Mouse (Mus musculus) left cerebral cortex, postnatal 14 days (tissue): ENCODE results near the gene Ankrd54. TPM values are rescaled to one million over a fixed set of nuclear protein-coding genes. Genes with fewer than 3 reads are reported as not detected.
"Not testable (repeated sequence)": the region's sequence is repeated elsewhere in the genome, so short reads cannot be mapped to it uniquely, and the experiment has no call there.

Experiments used
- DNase-seq, 2 experiments: peaks; one replicate each; pipeline ENCODE4 v3.0.0; 2021 to 2022; ENCODE audit warnings: low spot score in 2 of 2, mixed read lengths in 1 of 2
- intact Hi-C: fragments of 180-260 bp; cut with DNase I; formaldehyde crosslinking; loops from one replicate; pipeline ENCODE4 v1.15.1; 2025
- total RNA-seq, 2 experiments: library from RNA; stranded (reverse); gene quantifications; 2 replicates each; pipeline ENCODE4 v1.2.3; 2021

Gene Ankrd54
- total RNA-seq, 2 experiments from 2014 or later = 17.3 to 18.6 TPM

GRCm38 (mm10) chr15:79027291-79028205 lies 35.1 kb downstream of the Ankrd54 start:
- intact Hi-C loops = no loop called here
- no peak for DNase-seq

DNA sequence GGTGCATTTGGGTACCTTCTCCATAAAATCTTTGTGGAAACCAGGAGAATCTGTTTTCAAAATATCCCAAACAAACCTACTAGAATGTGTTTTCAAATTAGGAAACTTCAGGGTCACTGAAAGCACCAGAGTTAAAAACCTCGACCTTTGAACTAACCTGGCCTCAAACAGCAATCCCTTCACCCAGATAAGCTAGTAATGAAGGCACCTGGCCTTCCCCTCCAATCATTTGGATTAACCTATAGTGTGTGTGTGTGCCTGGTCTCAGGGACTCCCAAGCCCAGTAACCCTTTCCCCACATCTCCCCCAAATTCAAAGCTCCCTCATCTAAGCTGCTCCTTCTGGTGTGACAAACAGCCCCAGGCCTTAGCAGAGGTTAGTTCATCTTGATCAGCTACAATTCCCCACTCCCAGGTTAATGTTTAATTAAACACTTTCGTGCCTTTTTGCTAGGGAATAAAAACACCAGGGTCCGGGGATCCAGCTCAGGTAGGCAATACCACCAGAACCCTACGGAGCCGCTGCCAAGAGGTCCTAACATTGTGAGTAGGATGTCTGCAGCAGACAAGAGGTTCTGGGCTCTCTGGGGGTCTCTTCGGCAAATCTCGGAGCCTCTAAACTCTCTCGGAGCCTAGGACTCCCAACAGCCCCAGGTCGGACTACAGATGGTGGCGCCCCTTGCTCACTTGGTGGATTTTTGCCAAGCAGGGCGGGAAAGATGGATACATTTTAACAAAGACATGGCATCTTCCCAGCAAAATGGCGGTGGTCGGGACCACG lies 36.0 kb downstream of the Ankrd54 start:
- intact Hi-C loops = no loop called here
- DNase-seq = no peak

DNA sequence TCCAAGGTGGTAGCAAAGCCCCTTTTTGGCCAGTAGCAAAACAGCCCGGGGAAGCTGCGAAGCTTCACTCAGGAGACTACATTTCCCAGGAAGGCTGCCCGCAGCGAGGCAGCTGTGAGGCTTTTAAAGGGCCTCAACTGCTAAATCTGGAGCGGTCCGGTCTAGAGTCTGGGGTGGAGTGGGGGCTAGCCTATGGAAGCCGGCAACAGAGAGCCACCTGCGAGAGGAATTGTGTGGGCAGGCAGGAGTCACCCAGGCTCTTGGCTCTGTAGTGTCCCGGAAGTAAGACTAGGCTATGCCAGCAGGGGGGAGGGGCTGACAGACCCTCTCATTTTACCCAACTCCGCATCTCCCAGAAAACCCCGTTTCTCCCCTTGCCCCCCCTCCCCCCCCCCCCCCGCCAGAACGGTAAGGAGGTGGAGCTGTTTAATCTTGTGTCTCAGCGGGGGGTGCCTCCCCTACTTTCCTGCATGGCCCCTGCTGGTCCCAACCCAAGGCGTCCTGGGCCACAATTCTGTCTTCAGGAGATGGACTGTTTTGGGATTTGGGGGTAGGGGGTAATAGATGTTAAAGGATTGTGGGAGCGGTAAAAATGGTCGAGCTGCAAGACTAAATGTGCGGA lies 36.9 kb downstream of the Ankrd54 start:
- intact Hi-C loops = no loop called here
- DNase-seq = peak in 1 of 2 experiments; percentile 35

DNA sequence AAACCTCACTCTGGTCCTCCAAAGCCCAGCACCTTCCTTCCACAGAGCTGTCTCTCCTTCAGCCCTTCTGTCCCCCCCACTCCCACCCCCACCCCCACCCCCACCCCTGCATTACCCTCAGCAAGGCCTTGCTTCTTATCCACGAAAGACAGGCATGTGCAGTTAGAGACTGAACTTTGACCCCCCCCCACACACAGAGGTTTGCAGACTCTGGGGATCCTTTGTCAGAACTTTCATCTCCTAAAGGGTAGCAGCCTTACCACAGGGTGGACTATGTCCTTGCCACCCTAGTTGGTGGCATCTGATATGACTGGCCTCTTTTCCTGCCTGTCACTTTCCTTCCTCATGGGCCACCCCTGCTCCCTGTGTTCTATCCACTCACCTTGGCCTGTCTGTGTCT lies 39.3 kb downstream of the Ankrd54 start:
- intact Hi-C loops = no loop called here
- DNase-seq = no peak

DNA sequence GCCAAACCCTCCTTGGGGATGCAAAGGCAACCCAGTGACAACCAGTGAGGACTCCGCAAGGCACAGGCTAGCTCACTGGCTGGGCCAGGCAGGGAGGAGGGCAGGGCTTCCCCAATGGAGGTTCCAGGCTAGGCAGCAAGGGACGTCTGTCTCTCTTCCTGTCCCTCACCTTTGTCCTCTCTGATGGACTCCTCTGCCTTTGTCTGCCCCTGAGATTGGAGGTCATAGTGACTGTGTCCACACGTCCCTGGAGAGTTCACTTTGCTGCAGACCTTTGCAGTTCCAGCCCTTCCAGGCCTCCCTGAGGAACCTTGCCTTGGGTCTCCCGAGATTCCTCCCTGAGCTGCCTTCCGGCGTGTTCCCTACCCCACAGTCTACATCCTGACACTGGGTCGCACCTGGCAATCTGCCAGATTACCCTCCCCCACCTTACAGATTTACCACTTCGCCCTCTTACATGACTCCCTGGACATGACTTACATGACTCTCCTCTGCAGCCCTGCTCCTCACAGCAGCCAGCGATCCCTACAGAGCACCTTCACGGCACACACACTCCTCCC lies 39.9 kb downstream of the Ankrd54 start:
- no peak for DNase-seq
- intact Hi-C loops = no loop called here

DNA sequence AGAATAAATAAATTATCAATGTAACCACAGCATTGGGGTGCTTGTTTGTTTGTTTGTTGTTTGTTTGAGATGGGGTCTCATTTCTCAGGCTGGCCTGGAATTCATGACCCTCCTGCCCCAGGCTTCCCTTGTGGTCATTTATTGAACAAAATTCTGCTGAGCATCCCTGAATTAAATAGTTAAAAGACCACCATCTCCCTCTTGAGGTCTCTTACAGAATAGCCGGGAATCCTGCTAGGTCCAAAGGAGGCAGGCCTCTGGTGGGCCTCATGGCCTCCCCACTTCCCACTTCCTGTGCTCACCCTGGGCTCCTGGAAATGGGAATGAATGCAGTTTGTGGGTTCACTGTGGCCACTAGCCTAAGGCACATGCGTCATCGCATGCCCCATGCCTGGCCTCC lies 43.8 kb downstream of the Ankrd54 start:
- DNase-seq = no peak
- intact Hi-C loops = no loop called here

- no peak for DNase-seq
- intact Hi-C loops = no loop called here
Observed at GRCm38 (mm10) chr15:79018191-79018590, 44.5 kb downstream of the Ankrd54 start.

DNA sequence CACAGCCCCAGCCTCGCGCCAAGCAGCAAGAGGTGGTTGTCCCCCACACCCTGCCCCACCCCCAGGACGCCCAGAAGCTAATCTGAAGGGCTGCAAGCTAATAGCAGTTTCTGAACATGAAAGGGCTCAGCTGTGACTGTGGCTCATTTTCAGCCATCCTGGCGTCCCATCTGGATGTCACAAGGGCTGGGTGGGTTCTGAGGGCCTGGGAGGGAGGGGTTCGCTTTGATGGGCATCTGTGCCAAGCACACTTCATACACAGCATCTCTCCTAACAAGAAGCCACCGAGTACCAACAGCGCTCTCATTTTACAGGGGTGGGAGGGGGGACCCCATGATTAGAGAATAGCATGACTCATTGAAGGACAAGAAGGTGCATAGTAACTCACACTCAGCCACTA lies 49.3 kb downstream of the Ankrd54 start:
- intact Hi-C loops = no loop called here
- DNase-seq = no peak

GRCm38 (mm10) chr15:79011550-79011949 lies 51.1 kb downstream of the Ankrd54 start:
- DNase-seq = no peak
- intact Hi-C loops = no loop called here

GRCm38 (mm10) chr15:79009734-79010133 lies 53.0 kb downstream of the Ankrd54 start:
- intact Hi-C loops = no loop called here
- no peak for DNase-seq

DNA sequence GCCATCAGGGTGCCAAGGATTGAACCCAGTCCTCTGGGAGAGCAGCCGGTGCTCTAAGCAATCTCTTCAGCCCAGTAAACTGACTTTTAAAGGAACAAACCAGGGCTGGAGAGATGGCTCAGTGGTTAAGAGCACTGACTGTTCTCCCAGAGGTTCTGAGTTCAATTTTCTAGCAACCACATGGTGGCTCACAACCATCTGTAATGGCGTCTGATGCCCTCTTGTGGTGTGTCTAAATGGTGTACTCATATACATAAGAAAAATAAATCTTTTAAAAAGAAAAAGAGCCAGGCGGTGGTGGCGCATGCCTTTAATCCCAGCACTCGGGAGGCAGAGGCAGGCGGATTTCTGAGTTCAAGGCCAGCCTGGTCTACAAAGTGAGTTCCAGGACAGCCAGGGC lies 54.9 kb downstream of the Ankrd54 start:
- intact Hi-C loops = not testable (repeated sequence)

GRCm38 (mm10) chr15:79007059-79007458 lies 55.6 kb downstream of the Ankrd54 start:
- DNase-seq = no peak
- intact Hi-C loops = no loop called here

More for the DNA sequence above, 54.9 kb downstream of the Ankrd54 start:
- DNase-seq = not testable (repeated sequence)

- peak; percentile 51 to 68 for DNase-seq
- intact Hi-C loops = no loop called here
Observed at GRCm38 (mm10) chr15:79006638-79007037, 56.1 kb downstream of the Ankrd54 start.

GRCm38 (mm10) chr15:79005581-79005980 lies 57.1 kb downstream of the Ankrd54 start:
- intact Hi-C loops = no loop called here
- DNase-seq = no peak

Other genes with a start within 250 kb of the Ankrd54 start
- 10 to 100 TPM in 1 of 2 experiments, 1 to 10 TPM in 1; 6.5 to 11.0 TPM for gene Cdc42ep1, start 220.3 kb downstream of the Ankrd54 start, total RNA-seq
- gene Lgals2, start 207.4 kb downstream of the Ankrd54 start, total RNA-seq = not detected
- gene Gga1, start 185.7 kb downstream of the Ankrd54 start, total RNA-seq = 10 to 100 TPM; 53.7 to 56.3 TPM
- under 1 TPM in 1 of 2 experiments, not detected in 1; 0.23 TPM for gene Gm49510, start 163.2 kb downstream of the Ankrd54 start, total RNA-seq
- gene Sh3bp1, start 163.1 kb downstream of the Ankrd54 start, total RNA-seq = 10 to 100 TPM; 13.4 TPM
- 100 to 1,000 TPM; 167 to 179 TPM for gene Pdxp, start 149.0 kb downstream of the Ankrd54 start, total RNA-seq
- gene Lgals1, start 136.2 kb downstream of the Ankrd54 start, total RNA-seq = 10 to 100 TPM; 19.2 to 22.6 TPM
- 10 to 100 TPM; 35.3 to 39.9 TPM for gene Nol12, start 128.0 kb downstream of the Ankrd54 start, total RNA-seq
- gene Triobp, start 115.2 kb downstream of the Ankrd54 start, total RNA-seq = 10 to 100 TPM; 23.0 to 23.6 TPM
- gene H1f0, start 34.4 kb downstream of the Ankrd54 start, total RNA-seq = 10 to 100 TPM; 73.5 to 88.2 TPM
- under 1 TPM in 1 of 2 experiments, not detected in 1; 0.44 TPM for gene Galr3, start 21.0 kb downstream of the Ankrd54 start, total RNA-seq
- gene Eif3l, start 12.3 kb upstream of the Ankrd54 start, total RNA-seq = 10 to 100 TPM; 80.6 to 81.3 TPM
- gene Micall1, start 46.0 kb upstream of the Ankrd54 start, total RNA-seq = 10 to 100 TPM; 22.1 to 27.8 TPM
- gene Polr2f, start 78.1 kb upstream of the Ankrd54 start, total RNA-seq = 100 to 1,000 TPM; 109 to 114 TPM
- gene 1700088E04Rik, start 78.4 kb upstream of the Ankrd54 start, total RNA-seq = 10 to 100 TPM; 10.8 to 13.3 TPM
- gene Sox10, start 102.3 kb upstream of the Ankrd54 start, total RNA-seq = 10 to 100 TPM; 24.0 to 35.5 TPM
- 10 to 100 TPM; 52.0 to 56.4 TPM for gene Pick1, start 166.3 kb upstream of the Ankrd54 start, total RNA-seq
- 1 to 10 TPM in 1 of 2 experiments, under 1 TPM in 1; 0.94 to 1.2 TPM for gene Gm49486, start 166.5 kb upstream of the Ankrd54 start, total RNA-seq
- not detected for gene Slc16a8, start 191.9 kb upstream of the Ankrd54 start, total RNA-seq
- gene Baiap2l2, start 222.6 kb upstream of the Ankrd54 start, total RNA-seq = 1 to 10 TPM; 3.3 to 7.0 TPM